Mouse (Mus musculus): ENCODE results near the gene Ntrk2. TPM values are rescaled to one million over a fixed set of nuclear protein-coding genes. Genes with fewer than 3 reads are reported as not detected.

Ntrk2 gene
- polyA plus RNA-seq, 1 experiment from 2014 or later = 102 TPM

DNA sequence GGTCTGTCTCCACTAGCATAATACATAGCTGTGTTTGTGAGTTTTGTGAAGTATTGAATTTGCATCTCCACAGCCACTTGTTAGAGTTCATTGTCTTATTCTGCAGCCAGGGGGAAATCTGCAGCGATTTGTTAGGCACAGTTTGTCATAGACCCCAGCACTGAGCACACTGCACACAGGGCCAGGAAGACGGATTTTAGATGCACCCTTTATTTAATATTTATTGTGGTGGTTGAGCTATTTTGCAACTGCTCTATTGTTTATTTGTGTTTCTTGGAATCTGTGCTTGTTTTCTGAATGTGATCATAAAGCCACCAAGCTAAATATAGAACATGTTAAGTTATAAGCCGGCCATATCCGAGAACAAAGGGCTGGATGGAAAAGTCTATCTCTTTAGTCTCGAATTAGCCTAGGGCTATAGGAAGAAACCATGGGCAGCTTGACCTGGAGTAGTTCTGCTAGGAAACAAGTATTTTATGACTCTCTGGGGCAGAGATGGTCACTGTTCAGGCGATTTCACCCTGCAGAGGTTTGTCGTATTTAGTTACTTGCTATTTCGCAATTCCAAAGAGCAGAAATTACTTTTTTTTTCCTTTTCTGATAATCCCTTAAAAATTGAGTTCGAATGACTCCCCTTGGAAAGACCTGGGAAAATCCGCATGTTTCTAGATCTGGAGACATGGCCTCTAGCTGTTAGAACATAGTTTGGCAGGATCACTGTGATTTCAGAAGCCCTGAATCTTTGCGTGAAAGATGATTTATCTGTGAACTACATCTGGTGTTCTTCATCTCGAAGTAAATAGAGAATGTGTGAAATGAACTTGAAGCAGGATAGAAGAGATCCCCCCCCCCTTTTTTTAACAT lies 196.8 kb downstream of the Ntrk2 start:
- no peak; the same call in 1 of the 2 replicates for ATAC-seq
- no peak overlapping the region for H3K4me3 ChIP-seq (replicated peaks; ENCODE audit: low read length)
- 57% methylated on average over 12 of the region's 12 CpGs for WGBS
- H3K9ac ChIP-seq (replicated peaks; ENCODE audit: low read depth, low read length) = no peak overlapping the region
- no peaks in the 10 kb centered on the region for H3K27me3 ChIP-seq (replicated peaks; ENCODE audit: control insufficient read depth, insufficient read depth, low read length)
- H3K4me2 ChIP-seq (ENCODE audit: low read length) = no peak overlapping the region
- no peaks in the 10 kb centered on the region for H3K9me3 ChIP-seq (ENCODE audit: control insufficient read depth, low read length)
- no peaks in the 10 kb centered on the region for H3K36me3 ChIP-seq (ENCODE audit: control insufficient read depth, insufficient read depth)
- H3K27ac ChIP-seq (ENCODE audit: low read length) = no peak overlapping the region
- H3K4me1 ChIP-seq (replicated peaks; ENCODE audit: control insufficient read depth, insufficient read depth, low read length) = peaks cover 30% of the 10 kb centered on the region

DNA sequence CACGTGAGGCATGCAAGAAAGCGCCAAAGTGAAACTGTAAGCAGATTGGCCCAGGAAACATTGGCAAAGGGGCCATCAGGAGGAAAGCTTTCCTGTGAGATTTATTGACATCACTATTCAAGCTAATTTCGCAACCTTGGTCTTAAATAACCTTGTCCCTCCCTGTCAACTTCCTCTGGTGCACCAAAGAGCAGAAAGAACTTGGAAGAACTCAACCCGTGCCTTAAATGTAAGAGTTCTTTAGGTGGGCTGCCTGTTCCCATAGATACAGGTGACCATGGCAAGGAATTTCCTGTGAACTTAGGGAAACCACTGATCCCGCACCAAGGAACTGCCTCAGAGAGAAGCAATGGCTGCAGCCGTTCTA lies 197.4 kb downstream of the Ntrk2 start:
- no peak for ATAC-seq
- H3K27me3 ChIP-seq (replicated peaks; ENCODE audit: control insufficient read depth, insufficient read depth, low read length) = no peaks in the 10 kb centered on the region
- no peak overlapping the region for H3K9ac ChIP-seq (replicated peaks; ENCODE audit: low read depth, low read length)
- no peak overlapping the region for H3K4me3 ChIP-seq (replicated peaks; ENCODE audit: low read length)
- H3K9me3 ChIP-seq (ENCODE audit: control insufficient read depth, low read length) = no peaks in the 10 kb centered on the region
- peaks cover 30% of the 10 kb centered on the region for H3K4me1 ChIP-seq (replicated peaks; ENCODE audit: control insufficient read depth, insufficient read depth, low read length)
- no peak overlapping the region for H3K4me2 ChIP-seq (ENCODE audit: low read length)
- 42% methylated on average over 6 of the region's 6 CpGs for WGBS
- H3K36me3 ChIP-seq (ENCODE audit: control insufficient read depth, insufficient read depth) = no peaks in the 10 kb centered on the region
- no peak overlapping the region for H3K27ac ChIP-seq (ENCODE audit: low read length)

DNA sequence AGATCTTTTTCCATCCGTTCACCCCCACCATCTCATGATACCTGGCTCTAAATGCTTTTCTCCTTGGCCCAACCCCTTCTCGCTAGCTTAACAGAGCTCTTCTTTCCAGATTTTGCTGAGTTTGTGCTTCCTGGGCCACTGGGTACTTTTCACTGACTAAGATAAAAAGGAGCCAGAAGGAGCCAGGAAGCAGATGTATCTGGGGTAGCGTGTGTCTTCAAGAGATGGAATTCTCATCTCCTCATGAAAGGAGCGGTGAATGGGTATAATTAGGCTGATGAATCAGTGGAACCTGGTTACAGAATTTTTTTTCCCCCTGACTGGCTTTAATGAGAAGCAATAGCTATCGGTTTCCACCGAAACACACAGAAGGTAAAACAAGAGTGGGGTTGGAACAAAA lies 198.2 kb downstream of the Ntrk2 start:
- Histone ChIP-seq H3K27me3 (replicated peaks; ENCODE audit: control insufficient read depth, insufficient read depth, low read length) (no peaks in the 10 kb centered on the region), H3K4me3 (replicated peaks; ENCODE audit: low read length) (no peak overlapping the region), H3K9me3 (ENCODE audit: control insufficient read depth, low read length) (no peaks in the 10 kb centered on the region), H3K4me2 (ENCODE audit: low read length) (no peak overlapping the region), H3K4me1 (replicated peaks; ENCODE audit: control insufficient read depth, insufficient read depth, low read length) (peaks cover 23% of the 10 kb centered on the region), H3K9ac (replicated peaks; ENCODE audit: low read depth, low read length) (no peak overlapping the region), H3K36me3 (ENCODE audit: control insufficient read depth, insufficient read depth) (no peaks in the 10 kb centered on the region), H3K27ac (ENCODE audit: low read length) (peak overlapping the region; percentile 30; the same call in 1 of the 2 replicates)
- 46% methylated on average over 6 of the region's 6 CpGs for WGBS
- no peak for ATAC-seq

DNA sequence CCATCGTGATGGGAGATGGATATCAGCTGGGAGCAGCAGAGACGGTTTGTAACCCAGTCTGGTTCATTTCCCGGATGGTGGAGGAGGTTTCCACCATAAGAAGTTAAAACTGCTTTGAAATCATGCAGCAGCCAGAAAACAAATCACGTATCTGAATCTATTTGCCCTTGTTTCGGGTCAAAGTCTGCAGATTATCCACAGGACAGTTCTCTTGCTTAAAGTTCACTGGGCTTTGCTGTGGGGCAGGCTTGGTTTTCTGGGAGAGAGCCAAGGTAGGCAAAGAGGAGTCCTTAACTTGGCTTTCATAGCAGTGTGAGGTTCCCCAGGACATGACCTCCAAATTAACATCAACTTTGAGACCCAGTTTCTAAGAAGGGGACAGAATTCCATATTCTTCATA lies 203.5 kb downstream of the Ntrk2 start:
- H3K9me3 ChIP-seq (ENCODE audit: control insufficient read depth, low read length) = no peaks in the 10 kb centered on the region
- no peaks in the 10 kb centered on the region for H3K27me3 ChIP-seq (replicated peaks; ENCODE audit: control insufficient read depth, insufficient read depth, low read length)
- no peak overlapping the region for H3K4me2 ChIP-seq (ENCODE audit: low read length)
- WGBS = 92% methylated on average over 5 of the region's 5 CpGs
- ATAC-seq = no peak
- H3K4me1 ChIP-seq (replicated peaks; ENCODE audit: control insufficient read depth, insufficient read depth, low read length) = peaks cover 22% of the 10 kb centered on the region
- H3K4me3 ChIP-seq (replicated peaks; ENCODE audit: low read length) = no peak overlapping the region
- no peaks in the 10 kb centered on the region for H3K36me3 ChIP-seq (ENCODE audit: control insufficient read depth, insufficient read depth)
- no peak overlapping the region for H3K9ac ChIP-seq (replicated peaks; ENCODE audit: low read depth, low read length)
- H3K27ac ChIP-seq (ENCODE audit: low read length) = no peak overlapping the region

DNA sequence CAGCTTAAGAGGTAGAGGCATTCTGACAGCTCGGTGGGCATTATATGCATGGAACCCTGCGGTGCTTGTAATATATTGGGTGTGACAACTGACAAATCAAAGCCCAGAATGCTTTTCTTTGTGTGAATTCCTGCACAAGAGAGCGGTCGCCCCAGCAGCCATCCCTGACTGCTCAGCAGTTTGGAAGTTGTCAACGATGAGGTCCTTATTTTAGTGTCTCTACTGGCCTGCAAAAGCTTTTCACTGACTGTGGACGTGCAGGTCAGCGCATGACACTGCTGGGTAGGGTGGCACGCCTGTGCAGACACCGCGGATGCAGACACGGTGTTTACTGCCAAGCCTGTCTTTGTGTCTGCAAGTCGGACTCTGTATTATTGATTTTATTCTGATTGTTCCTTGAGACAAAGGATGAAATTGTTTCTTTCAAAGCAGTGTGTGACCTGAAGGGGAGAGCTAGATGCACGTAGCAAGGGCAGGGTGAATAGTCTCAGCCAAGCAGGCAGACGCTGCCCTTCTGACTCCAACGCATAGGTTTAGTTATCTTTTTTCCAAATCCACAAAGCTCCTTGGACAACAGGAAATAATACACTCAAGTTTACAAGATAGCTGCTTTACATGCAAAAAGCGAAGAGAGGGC lies 204.6 kb downstream of the Ntrk2 start:
- 5% methylated on average over 16 of the region's 16 CpGs for WGBS
- peak; percentile 64 for ATAC-seq
- Histone ChIP-seq H3K27ac (ENCODE audit: low read length) (peak overlapping the region; percentile 80), H3K4me1 (replicated peaks; ENCODE audit: control insufficient read depth, insufficient read depth, low read length) (peaks cover 22% of the 10 kb centered on the region), H3K4me3 (replicated peaks; ENCODE audit: low read length) (peak overlapping the region; percentile 42), H3K9ac (replicated peaks; ENCODE audit: low read depth, low read length) (peak overlapping the region; percentile 58), H3K27me3 (replicated peaks; ENCODE audit: control insufficient read depth, insufficient read depth, low read length) (no peaks in the 10 kb centered on the region), H3K9me3 (ENCODE audit: control insufficient read depth, low read length) (no peaks in the 10 kb centered on the region), H3K4me2 (ENCODE audit: low read length) (peak overlapping the region; percentile 90), H3K36me3 (ENCODE audit: control insufficient read depth, insufficient read depth) (no peaks in the 10 kb centered on the region)

DNA sequence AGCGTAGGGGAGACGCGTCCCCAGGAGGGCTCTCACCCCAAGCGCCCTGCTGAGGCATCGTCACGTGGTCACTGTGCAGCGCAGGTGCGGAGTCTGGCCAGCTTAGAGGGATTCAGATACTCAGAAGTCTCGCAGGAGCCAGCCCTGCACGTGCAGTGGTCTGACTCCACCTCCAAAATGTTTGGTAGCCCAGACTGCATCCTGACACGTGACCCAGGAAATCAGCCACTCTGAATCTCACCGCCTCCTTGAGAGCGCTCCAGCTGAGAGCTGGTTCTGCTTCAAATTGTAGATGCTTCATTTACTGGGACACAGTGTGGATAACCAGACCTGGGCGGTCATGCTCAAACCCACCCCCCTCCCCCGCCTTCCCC lies 205.1 kb downstream of the Ntrk2 start:
- Histone ChIP-seq H3K4me1 (replicated peaks; ENCODE audit: control insufficient read depth, insufficient read depth, low read length) (peaks cover 22% of the 10 kb centered on the region), H3K4me2 (ENCODE audit: low read length) (peak overlapping the region; percentile 90), H3K9me3 (ENCODE audit: control insufficient read depth, low read length) (no peaks in the 10 kb centered on the region), H3K4me3 (replicated peaks; ENCODE audit: low read length) (peak overlapping the region; percentile 42), H3K9ac (replicated peaks; ENCODE audit: low read depth, low read length) (peak overlapping the region; percentile 58), H3K27ac (ENCODE audit: low read length) (peak overlapping the region; percentile 80), H3K27me3 (replicated peaks; ENCODE audit: control insufficient read depth, insufficient read depth, low read length) (no peaks in the 10 kb centered on the region), H3K36me3 (ENCODE audit: control insufficient read depth, insufficient read depth) (no peaks in the 10 kb centered on the region)
- peak; percentile 96 for ATAC-seq
- under 1% methylated on average over 15 of the region's 15 CpGs for whole genome bisulfite sequencing

DNA sequence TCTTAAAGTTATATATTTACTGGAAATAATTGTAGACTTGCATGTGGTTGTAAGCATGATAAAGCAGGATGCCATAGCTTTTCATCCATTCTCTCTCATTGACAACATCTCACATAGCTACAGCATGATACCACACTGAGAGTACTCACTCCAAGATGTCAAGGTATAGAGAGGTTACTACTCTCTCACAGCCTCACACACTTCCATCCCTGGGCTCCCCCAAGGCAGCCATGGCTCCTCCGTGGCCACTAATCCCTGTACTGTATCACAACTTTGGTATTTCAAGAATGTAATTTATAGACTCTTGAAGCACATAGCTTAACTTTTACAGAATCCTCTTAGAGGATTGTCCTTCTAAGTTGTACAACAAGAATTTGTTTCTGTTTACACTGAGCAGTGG lies 209.0 kb downstream of the Ntrk2 start:
- H3K9ac ChIP-seq (replicated peaks; ENCODE audit: low read depth, low read length) = no peak overlapping the region
- H3K27ac ChIP-seq (ENCODE audit: low read length) = no peak overlapping the region
- H3K4me3 ChIP-seq (replicated peaks; ENCODE audit: low read length) = no peak overlapping the region
- no peak overlapping the region for H3K4me2 ChIP-seq (ENCODE audit: low read length)
- H3K4me1 ChIP-seq (replicated peaks; ENCODE audit: control insufficient read depth, insufficient read depth, low read length) = peaks cover 19% of the 10 kb centered on the region
- 61% methylated on average over 1 of the region's 1 CpGs for WGBS
- H3K36me3 ChIP-seq (ENCODE audit: control insufficient read depth, insufficient read depth) = no peaks in the 10 kb centered on the region
- H3K9me3 ChIP-seq (ENCODE audit: control insufficient read depth, low read length) = no peaks in the 10 kb centered on the region
- no peak for ATAC-seq
- no peaks in the 10 kb centered on the region for H3K27me3 ChIP-seq (replicated peaks; ENCODE audit: control insufficient read depth, insufficient read depth, low read length)

DNA sequence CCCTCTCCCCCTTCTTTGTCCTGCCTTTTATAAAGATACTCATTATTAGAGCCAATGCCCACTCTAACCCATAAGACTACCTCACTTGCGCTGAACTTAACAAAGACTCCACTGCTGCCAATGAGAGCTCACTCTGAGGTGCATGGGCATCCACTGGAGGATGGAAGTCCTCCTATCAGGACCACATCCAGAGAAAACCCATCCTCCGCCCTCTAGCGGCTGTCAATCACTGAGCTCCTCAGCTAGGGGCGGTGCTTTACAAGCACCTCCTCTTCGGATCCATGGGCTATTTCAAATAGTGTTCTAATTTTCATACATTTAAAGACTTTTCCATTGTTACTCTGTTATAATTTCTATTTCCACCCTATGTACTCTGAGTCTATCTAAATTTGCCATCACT lies 210.8 kb downstream of the Ntrk2 start:
- WGBS = 59% methylated on average over 5 of the region's 5 CpGs

DNA sequence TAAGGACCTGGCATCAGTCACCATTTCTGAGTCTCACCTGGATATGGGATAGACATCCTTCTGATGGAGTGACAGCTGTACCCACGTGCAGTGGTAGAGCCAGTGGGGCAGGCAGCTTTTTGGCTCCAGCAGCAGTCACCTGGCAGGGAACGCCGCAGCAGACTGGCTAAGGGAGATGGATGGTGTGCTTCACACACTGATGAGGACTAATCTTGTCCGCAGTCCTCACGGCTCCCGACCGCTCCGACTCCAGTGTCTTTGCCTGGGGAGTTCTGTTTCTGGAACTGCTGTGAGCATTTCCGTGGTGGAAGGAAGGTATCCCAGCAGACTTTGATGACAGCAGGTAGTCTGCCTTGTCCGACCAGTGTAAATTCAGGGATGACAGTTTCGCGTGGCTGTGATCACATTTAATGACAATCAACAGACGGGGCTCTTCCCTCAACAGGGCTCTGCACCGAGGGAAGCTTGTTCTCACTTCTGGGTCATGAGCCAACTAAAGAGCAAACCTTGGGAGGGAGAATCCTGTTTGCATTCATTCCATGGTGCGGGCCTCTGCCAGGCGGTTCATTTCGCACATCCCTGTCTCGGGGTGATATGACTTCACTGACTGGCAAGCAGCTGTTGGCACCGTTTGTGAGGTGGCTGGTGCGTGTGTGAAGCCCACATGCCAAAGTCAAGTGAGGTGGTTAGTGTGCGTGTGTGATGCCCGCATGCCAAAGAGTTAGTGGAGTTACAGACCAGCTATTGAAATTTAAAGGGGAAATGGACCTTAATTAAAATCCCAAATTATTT lies 216.1 kb downstream of the Ntrk2 start:
- H3K9me3 ChIP-seq (ENCODE audit: control insufficient read depth, low read length) = no peaks in the 10 kb centered on the region; the same call in 1 of the 2 replicates
- no peak overlapping the region for H3K4me3 ChIP-seq (replicated peaks; ENCODE audit: low read length)
- ATAC-seq = no peak; the same call in 1 of the 2 replicates
- H3K4me1 ChIP-seq (replicated peaks; ENCODE audit: control insufficient read depth, insufficient read depth, low read length) = peaks cover 8% of the 10 kb centered on the region
- no peaks in the 10 kb centered on the region for H3K27me3 ChIP-seq (replicated peaks; ENCODE audit: control insufficient read depth, insufficient read depth, low read length)
- no peak overlapping the region for H3K9ac ChIP-seq (replicated peaks; ENCODE audit: low read depth, low read length)
- no peak overlapping the region for H3K4me2 ChIP-seq (ENCODE audit: low read length)
- H3K27ac ChIP-seq (ENCODE audit: low read length) = no peak overlapping the region; the same call in 1 of the 2 replicates
- WGBS = 72% methylated on average over 22 of the region's 22 CpGs
- H3K36me3 ChIP-seq (ENCODE audit: control insufficient read depth, insufficient read depth) = no peaks in the 10 kb centered on the region

More for the DNA sequence above, 210.8 kb downstream of the Ntrk2 start:
- Histone ChIP-seq H3K27ac (ENCODE audit: low read length) (no peak overlapping the region), H3K4me3 (replicated peaks; ENCODE audit: low read length) (no peak overlapping the region), H3K4me1 (replicated peaks; ENCODE audit: control insufficient read depth, insufficient read depth, low read length) (peaks cover 2% of the 10 kb centered on the region), H3K9me3 (ENCODE audit: control insufficient read depth, low read length) (no peaks in the 10 kb centered on the region), H3K9ac (replicated peaks; ENCODE audit: low read depth, low read length) (no peak overlapping the region), H3K4me2 (ENCODE audit: low read length) (no peak overlapping the region), H3K27me3 (replicated peaks; ENCODE audit: control insufficient read depth, insufficient read depth, low read length) (no peaks in the 10 kb centered on the region), H3K36me3 (ENCODE audit: control insufficient read depth, insufficient read depth) (no peaks in the 10 kb centered on the region)
- ATAC-seq = no peak

All from forebrain, embryonic 16.5 days (tissue).